Mouse (Mus musculus): ENCODE measurements around the gene Tox3.

DNA sequence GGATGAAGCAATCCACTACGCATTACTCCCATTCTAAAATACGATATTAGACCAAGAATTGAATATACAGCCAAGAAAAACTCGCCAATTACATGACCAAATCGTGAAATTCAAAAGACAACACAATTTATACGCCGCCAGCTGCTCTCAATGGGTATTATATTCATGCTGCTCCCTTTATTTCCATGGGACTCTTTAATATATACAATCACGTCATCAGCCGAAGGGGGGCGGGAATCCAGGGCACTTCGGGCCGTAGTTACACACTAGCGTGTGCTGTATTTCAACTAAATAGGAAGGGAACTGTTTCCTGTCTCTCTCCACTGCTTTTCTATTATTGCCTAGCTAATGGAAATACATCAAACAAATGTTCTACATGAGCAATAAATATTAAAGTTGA lies 45.2 kb downstream of the Tox3 start:
- TF ChIP-seq CTCF (IDR thresholded peaks at IDR 0.05; ENCODE audit: insufficient read depth, low read depth, low read length) (no peak), POLR2A (IDR thresholded peaks at IDR 0.05; ENCODE audit: insufficient read depth, low read depth, low read length) (no peak)
